Mouse (Mus musculus) forebrain, embryonic 11.5 days (tissue): Measurements from ENCODE around the gene Gm47996. TPM values are rescaled to one million over a fixed set of nuclear protein-coding genes. Genes with fewer than 3 reads are reported as not detected.

Source experiments
- ATAC-seq: fragments of 200-750 bp; cut with Nextera tagmentation; replicated peaks from 2 replicates; pipeline ENCODE4 v1.8.0; 2017; ENCODE audit warnings: moderate TSS enrichment; ENCODE audit not compliant: low FRiP score
- DNase-seq: peaks from one replicate; pipeline ENCODE4 v3.0.0-alpha.2; 2017; ENCODE audit warnings: low spot score
- H3K27ac ChIP-seq: fragments of 300-500 bp; sonication (generic); 2 replicates; pipeline ENCODE4 v1.5.1; 2014; ENCODE audit warnings: low read depth, low read length
- H3K27me3 ChIP-seq: fragments of 300-500 bp; sonication (generic); 2 replicates; pipeline ENCODE4 v1.6.1; 2014; ENCODE audit warnings: mild to moderate bottlenecking, low read length, mixed read lengths; ENCODE audit not compliant: control insufficient read depth, insufficient read depth
- H3K36me3 ChIP-seq: fragments of 300-500 bp; sonication (generic); 2 replicates; pipeline ENCODE4 v1.6.1; 2014; ENCODE audit warnings: mild to moderate bottlenecking, low read length, moderate library complexity, mixed read lengths; ENCODE audit not compliant: control insufficient read depth, insufficient read depth
- H3K4me1 ChIP-seq: fragments of 300-500 bp; sonication (generic); replicated peaks from 2 replicates; pipeline ENCODE4 v1.6.1; 2014; ENCODE audit warnings: low read length, mixed read lengths; ENCODE audit not compliant: control insufficient read depth, insufficient read depth
- H3K4me2 ChIP-seq: fragments of 300-500 bp; sonication (generic); 2 replicates; pipeline ENCODE4 v1.6.1; 2014; ENCODE audit warnings: low read depth, mild to moderate bottlenecking, low read length, moderate library complexity, mixed read lengths; ENCODE audit not compliant: severe bottlenecking
- H3K4me3 ChIP-seq: fragments of 300-500 bp; sonication (generic); 2 replicates; pipeline ENCODE4 v1.5.1; 2014; ENCODE audit warnings: low read depth, low read length
- H3K9ac ChIP-seq: fragments of 300-500 bp; sonication (generic); 2 replicates; pipeline ENCODE4 v1.6.1; 2014; ENCODE audit warnings: low read length
- H3K9me3 ChIP-seq: fragments of 300-500 bp; sonication (generic); 2 replicates; pipeline ENCODE4 v1.6.1; 2016; ENCODE audit warnings: low read length, mixed read lengths; ENCODE audit not compliant: control insufficient read depth
- WGBS: fragments of 180-500 bp; shearing (Covaris S2); extraction: QIAGEN DNeasy Blood & Tissue Kit; methylation state at CpG from one replicate; pipeline ENCODE4 v1.1.7; 2014; 5-methylcytosine and 5-hydroxymethylcytosine counted together
- polyA plus RNA-seq: library from polyadenylated mRNA; unstranded; fragments of >200 nt; fragmentation: Nextera tagmentation; extraction: Ambion mirVana; gene quantifications from 2 replicates; pipeline ENCODE4 v1.2.1, GENCODE M21; 2014

The Gm47996 gene
- polyA plus RNA-seq, 1 experiment from 2014 or later = not detected

DNA sequence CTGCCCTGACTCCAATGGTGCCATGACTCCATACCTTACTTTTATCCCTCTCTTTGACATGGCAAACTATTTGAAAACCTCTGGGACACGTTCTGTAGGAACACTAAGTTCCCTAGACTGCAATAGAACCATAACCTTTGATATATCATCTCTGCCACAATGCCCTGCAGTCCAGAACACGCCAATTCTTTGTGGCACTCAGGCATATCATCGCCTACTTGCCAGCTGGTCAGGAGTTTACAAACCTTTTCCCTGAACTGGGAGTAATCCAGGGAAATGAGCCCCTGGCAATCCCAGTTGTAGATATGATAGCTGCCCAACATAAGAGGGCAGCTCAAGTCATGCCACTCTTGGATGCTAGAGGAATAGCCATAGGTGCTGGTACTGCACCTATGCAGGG is 22.4 kb downstream of the Gm47996 start:
- Histone ChIP-seq H3K9ac (no peak overlapping the region), H3K27me3 (no peaks in the 10 kb centered on the region; the same call in 1 of the 2 replicates), H3K4me1 (peaks cover 6% of the 10 kb centered on the region; the same call in 1 of the 2 replicates), H3K36me3 (no peaks in the 10 kb centered on the region), H3K9me3 (no peaks in the 10 kb centered on the region), H3K4me3 (no peak overlapping the region), H3K4me2 (no peak overlapping the region), H3K27ac (no peak overlapping the region)
- WGBS = 87% methylated on average over 3 of the region's 3 CpGs
- ATAC-seq = no peak
- DNase-seq = no peak

DNA sequence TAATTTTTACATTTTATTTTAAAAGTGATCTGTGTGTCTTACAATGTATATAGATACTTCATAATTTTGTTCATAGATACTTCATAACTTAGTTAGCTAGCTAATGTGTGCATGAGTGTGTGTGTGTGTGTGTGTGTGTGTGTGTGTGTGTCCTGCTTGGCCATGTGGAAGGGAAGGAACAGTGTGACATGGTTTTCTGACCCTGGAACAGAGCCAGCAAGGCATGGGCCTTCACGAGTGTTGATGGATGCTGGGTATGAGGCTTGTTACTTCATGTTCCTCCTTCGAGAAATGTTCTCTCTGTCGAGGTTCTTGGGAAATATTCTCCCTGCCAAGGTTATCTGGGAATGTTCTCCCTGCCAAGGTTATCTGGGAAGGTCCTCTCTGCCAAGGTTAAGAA is 23.8 kb downstream of the Gm47996 start:
- H3K4me2 ChIP-seq = no peak overlapping the region
- no peak for DNase-seq
- no peak overlapping the region for H3K27ac ChIP-seq
- H3K27me3 ChIP-seq = no peaks in the 10 kb centered on the region; the same call in 1 of the 2 replicates
- H3K9me3 ChIP-seq = no peaks in the 10 kb centered on the region
- 88% methylated on average over 3 of the region's 3 CpGs for WGBS
- H3K4me3 ChIP-seq = no peak overlapping the region
- no peak for ATAC-seq
- no peaks in the 10 kb centered on the region for H3K36me3 ChIP-seq
- no peak overlapping the region for H3K9ac ChIP-seq
- peaks cover 6% of the 10 kb centered on the region; the same call in 1 of the 2 replicates for H3K4me1 ChIP-seq

DNA sequence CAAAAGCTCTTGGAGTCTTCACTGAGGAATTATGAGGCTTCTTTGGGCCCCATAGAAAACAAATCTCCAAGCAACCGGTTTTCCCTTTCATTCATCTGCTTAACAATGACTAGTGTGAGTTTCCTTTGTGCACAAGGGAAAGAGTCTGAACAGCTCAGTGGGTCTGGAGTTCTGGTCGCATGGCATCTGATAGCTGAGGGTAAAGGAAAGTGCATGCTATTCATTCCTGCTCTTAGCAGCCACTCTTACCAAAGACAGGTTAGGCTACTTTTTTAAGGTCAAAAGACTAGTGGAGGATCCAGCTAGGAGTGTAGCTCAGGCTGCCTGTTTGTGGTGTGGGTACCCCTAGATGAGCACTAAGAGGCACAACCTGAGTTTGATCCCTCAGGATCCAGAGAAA is 25.6 kb downstream of the Gm47996 start:
- peaks cover 6% of the 10 kb centered on the region; the same call in 1 of the 2 replicates for H3K4me1 ChIP-seq
- no peak overlapping the region for H3K27ac ChIP-seq
- ATAC-seq (peak; percentile 63), DNase-seq (no peak)
- H3K4me3 ChIP-seq = no peak overlapping the region
- no peak overlapping the region for H3K4me2 ChIP-seq
- H3K36me3 ChIP-seq = no peaks in the 10 kb centered on the region
- 7% methylated on average over 2 of the region's 2 CpGs for WGBS
- no peaks in the 10 kb centered on the region for H3K9me3 ChIP-seq
- no peak overlapping the region for H3K9ac ChIP-seq
- no peaks in the 10 kb centered on the region; the same call in 1 of the 2 replicates for H3K27me3 ChIP-seq

DNA sequence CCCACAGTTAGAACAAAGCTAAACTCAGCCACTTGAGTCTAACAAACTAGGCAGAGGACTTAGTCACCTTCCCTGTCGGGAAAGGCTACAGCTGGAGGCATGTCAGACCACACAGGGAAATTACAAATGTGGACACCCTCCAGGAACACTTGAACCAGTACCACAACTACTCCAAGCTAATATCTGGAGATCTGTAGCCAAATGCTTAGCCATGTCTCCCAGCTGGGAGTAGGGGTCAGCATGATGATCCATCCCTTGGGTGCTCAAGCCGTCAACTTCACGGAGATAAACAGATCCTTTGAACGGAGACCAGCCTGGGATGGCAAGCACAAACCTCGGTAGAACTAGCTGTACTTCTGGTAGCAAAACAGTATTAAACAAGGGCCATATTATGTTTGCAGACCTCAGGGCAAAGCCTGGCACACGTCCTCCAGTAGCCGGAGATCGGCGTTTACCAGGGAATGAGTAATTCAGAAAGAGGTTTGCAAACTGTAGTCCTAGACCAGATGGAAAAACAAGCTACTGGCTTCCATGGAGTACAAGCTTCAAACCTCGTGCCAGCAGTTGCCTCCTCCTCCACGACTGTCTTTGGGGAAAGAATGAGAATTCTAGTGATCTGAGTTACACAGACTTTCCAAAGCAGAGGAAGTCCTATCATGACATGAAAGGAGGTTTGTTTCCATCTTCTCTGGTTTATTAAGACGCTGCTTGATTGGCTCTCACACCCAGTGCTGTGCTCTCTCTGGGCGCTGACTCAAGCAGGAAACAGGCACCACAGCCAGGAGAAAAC is 26.4 kb downstream of the Gm47996 start:
- Histone ChIP-seq H3K27ac (no peak overlapping the region), H3K4me3 (no peak overlapping the region), H3K9ac (no peak overlapping the region), H3K4me2 (no peak overlapping the region), H3K9me3 (no peaks in the 10 kb centered on the region), H3K4me1 (peaks cover 6% of the 10 kb centered on the region; the same call in 1 of the 2 replicates), H3K27me3 (no peaks in the 10 kb centered on the region; the same call in 1 of the 2 replicates), H3K36me3 (no peaks in the 10 kb centered on the region)
- no peak for DNase-seq
- 77% methylated on average over 13 of the region's 13 CpGs for WGBS
- peak; percentile 15; the same call in 1 of the 2 replicates for ATAC-seq

DNA sequence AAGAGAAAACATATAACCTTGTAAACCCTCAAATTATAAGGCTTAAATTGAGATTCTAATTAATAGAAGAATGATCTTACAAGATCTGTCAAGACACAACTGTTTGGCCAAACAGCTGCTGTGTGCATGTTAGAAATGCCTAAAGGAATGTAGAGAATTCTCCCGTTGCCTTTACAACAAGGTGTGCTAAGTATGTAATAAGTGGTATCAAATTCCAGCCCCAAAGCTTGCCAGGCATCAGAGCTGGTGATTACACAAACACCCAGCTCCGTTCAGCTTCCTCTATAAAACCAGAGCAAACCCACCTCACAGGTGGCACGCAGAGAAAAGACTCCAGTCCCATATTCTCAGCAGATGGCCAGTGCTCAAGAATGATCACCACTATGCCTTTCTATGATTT is 27.8 kb downstream of the Gm47996 start:
- no peak overlapping the region for H3K4me3 ChIP-seq
- H3K27ac ChIP-seq = no peak overlapping the region
- DNase-seq (no peak), ATAC-seq (no peak)
- H3K9me3 ChIP-seq = no peaks in the 10 kb centered on the region
- peaks cover 6% of the 10 kb centered on the region; the same call in 1 of the 2 replicates for H3K4me1 ChIP-seq
- no peak overlapping the region for H3K4me2 ChIP-seq
- WGBS = 80% methylated on average over 3 of the region's 3 CpGs
- no peaks in the 10 kb centered on the region; the same call in 1 of the 2 replicates for H3K27me3 ChIP-seq
- H3K36me3 ChIP-seq = no peaks in the 10 kb centered on the region
- no peak overlapping the region for H3K9ac ChIP-seq

DNA sequence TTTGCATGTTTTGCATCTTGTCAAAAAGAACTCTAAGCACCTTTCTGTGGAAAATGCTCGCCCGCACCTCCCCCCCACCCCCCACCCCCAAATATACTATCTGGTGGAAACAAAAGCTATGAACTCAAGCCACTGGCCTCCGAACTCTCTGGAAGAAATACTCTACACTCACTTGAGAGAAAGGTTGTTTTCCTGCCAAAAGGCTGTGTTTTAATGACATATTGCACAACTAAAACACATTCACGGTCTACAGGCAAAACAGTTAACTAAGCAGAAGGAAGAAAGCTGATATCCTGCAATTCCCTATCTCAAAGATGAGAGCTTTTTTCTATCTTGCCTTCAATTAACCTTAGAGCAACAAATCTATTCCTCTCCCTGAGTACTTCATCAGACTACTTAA is 33.4 kb downstream of the Gm47996 start:
- WGBS = 88% methylated on average over 4 of the region's 4 CpGs
- DNase-seq (no peak), ATAC-seq (no peak)
- no peak overlapping the region for H3K4me3 ChIP-seq
- no peaks in the 10 kb centered on the region for H3K9me3 ChIP-seq
- H3K27me3 ChIP-seq = no peaks in the 10 kb centered on the region
- no peak overlapping the region for H3K4me2 ChIP-seq
- no peak overlapping the region for H3K9ac ChIP-seq
- no peak overlapping the region for H3K27ac ChIP-seq
- H3K4me1 ChIP-seq = no peaks in the 10 kb centered on the region
- H3K36me3 ChIP-seq = no peaks in the 10 kb centered on the region

DNA sequence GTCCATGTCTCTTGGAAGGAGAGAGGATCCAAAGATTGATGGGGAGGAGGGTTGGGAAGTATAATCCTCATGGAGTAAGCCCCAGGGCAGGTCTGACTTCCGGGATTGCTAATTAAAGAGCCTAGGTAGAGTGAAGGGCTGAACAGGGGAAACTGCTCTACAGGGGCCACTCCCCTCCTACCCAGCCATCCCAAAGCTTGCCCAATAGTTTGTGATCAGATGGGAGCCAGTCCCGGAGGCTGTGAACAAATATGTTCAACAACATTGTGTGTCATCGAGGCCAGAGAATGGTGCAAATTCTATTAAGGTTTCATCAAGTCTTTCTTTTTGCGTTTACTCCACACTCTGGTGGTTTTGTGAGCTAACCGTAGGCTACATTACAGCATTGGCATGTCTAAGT is 34.1 kb downstream of the Gm47996 start:
- Histone ChIP-seq H3K9me3 (no peaks in the 10 kb centered on the region), H3K36me3 (no peaks in the 10 kb centered on the region), H3K27ac (no peak overlapping the region), H3K27me3 (no peaks in the 10 kb centered on the region), H3K4me3 (no peak overlapping the region), H3K4me1 (no peaks in the 10 kb centered on the region), H3K4me2 (no peak overlapping the region), H3K9ac (no peak overlapping the region)
- ATAC-seq (no peak), DNase-seq (no peak)
- 91% methylated on average over 5 of the region's 5 CpGs for WGBS

DNA sequence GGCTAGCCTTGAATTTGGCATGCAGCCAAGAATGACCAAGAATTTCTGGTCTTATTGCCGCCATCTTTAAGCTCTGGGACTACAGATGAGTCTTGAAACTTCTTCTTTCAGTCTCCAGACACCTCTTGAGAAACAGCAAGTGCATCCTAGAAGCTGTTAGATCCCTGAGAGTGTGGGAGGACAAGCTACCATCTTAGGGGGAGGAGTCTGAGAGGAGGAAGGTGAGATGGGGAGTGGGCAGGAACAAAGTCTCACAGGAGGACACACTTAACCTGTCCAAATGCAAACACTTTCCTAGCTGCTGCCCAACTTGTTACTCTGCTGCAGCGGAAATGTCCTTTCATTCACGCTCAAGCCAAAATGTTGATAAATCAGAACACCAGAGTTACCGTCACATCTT is 34.8 kb downstream of the Gm47996 start:
- H3K27ac ChIP-seq = no peak overlapping the region
- no peak overlapping the region for H3K4me3 ChIP-seq
- no peaks in the 10 kb centered on the region for H3K4me1 ChIP-seq
- DNase-seq (no peak), ATAC-seq (no peak)
- 95% methylated on average over 4 of the region's 4 CpGs for WGBS
- H3K9me3 ChIP-seq = no peaks in the 10 kb centered on the region
- H3K36me3 ChIP-seq = no peaks in the 10 kb centered on the region
- no peak overlapping the region for H3K9ac ChIP-seq
- no peak overlapping the region for H3K4me2 ChIP-seq
- no peaks in the 10 kb centered on the region for H3K27me3 ChIP-seq

DNA sequence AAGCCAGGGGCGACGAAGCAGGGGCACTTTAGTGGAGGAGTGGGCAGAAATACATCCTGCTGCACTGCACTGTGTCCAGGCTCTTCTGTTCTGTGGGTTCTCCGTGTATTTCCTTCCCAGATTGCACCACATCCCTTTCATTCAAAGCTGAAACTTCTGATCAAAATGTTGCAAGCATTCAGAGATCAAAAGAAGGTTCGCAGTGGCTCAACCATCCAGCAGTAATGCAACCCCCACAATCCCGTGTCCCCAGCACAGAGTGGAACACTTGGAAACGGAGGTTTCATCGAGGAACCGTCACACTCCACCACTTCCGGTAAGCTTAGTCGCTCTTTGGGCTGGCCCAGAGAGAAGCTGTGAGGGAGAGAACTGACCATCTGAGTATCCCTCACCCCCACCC is 35.2 kb downstream of the Gm47996 start:
- H3K36me3 ChIP-seq = no peaks in the 10 kb centered on the region
- WGBS = 92% methylated on average over 10 of the region's 10 CpGs
- DNase-seq (no peak), ATAC-seq (no peak)
- H3K4me1 ChIP-seq = no peaks in the 10 kb centered on the region
- no peak overlapping the region for H3K4me2 ChIP-seq
- no peak overlapping the region for H3K9ac ChIP-seq
- H3K27me3 ChIP-seq = no peaks in the 10 kb centered on the region
- no peak overlapping the region for H3K27ac ChIP-seq
- H3K4me3 ChIP-seq = no peak overlapping the region
- no peaks in the 10 kb centered on the region for H3K9me3 ChIP-seq
